Mouse (Mus musculus): ENCODE measurements around the gene Tex52. TPM values are rescaled to one million over a fixed set of nuclear protein-coding genes. Genes with fewer than 3 reads are reported as not detected.

Gene Tex52
- not detected in 2 replicates for polyA plus RNA-seq (2016; fragmentation: Nextera tagmentation; extraction: Ambion mirVana)

GRCm38 (mm10) chr6:128375192-128375591 is at the start of gene Tex52, which contains the start of gene Gm44596:
Gene Tex52 (plus strand): TSS chr6:128375456.
Gene Gm44596 (plus strand): TSS chr6:128375503.
- Histone ChIP-seq H3K4me2 (no peak within 1 kb of the TSS), H3K27ac (no peak within 1 kb of the TSS), H3K4me1 (no peaks in the 10 kb centered on the region), H3K36me3 (peaks cover 60% of the 10 kb centered on the region), H3K27me3 (replicated peaks) (no peaks in the 10 kb centered on the region), H3K9me3 (replicated peaks) (no peaks in the 10 kb centered on the region), H3K4me3 (no peak within 1 kb of the TSS), H3K9ac (no peak within 1 kb of the TSS)
- 71% methylated on average over 6 of the region's 6 CpGs for WGBS (ENCODE audit: insufficient replicate concordance)
- ATAC-seq, result no peak

- Histone ChIP-seq H3K4me3 (no peak overlapping the region), H3K36me3 (peaks cover 19% of the 10 kb centered on the region), H3K4me1 (peaks cover under 1% of the 10 kb centered on the region; the same call in 1 of the 2 replicates), H3K9me3 (replicated peaks) (no peaks in the 10 kb centered on the region), H3K27ac (no peak overlapping the region), H3K4me2 (no peak overlapping the region), H3K27me3 (replicated peaks) (no peaks in the 10 kb centered on the region), H3K9ac (no peak overlapping the region)
- ATAC-seq, result peak; percentile 56
- 23% methylated on average over 12 of the region's 12 CpGs for WGBS (ENCODE audit: insufficient replicate concordance)
These were observed 40.7 kb upstream of the Tex52 start for GRCm38 (mm10) chr6:128334397-128335124.

GRCm38 (mm10) chr6:128337467-128337866 is 37.8 kb upstream of the Tex52 start:
- Histone ChIP-seq H3K4me2 (no peak overlapping the region), H3K9me3 (replicated peaks) (no peaks in the 10 kb centered on the region)
- no peak for ATAC-seq

GRCm38 (mm10) chr6:128338876-128339275 is 36.4 kb upstream of the Tex52 start:
- peaks cover 7% of the 10 kb centered on the region; the same call in 1 of the 2 replicates for H3K36me3 ChIP-seq
- peaks cover 4% of the 10 kb centered on the region; the same call in 1 of the 2 replicates for H3K4me1 ChIP-seq
- no peak overlapping the region for H3K4me2 ChIP-seq
- no peak overlapping the region for H3K4me3 ChIP-seq
- H3K9me3 ChIP-seq (replicated peaks), result no peaks in the 10 kb centered on the region
- no peak for ATAC-seq
- 43% methylated on average over 5 of the region's 5 CpGs for WGBS (ENCODE audit: insufficient replicate concordance)
- no peak overlapping the region for H3K9ac ChIP-seq
- no peak overlapping the region for H3K27ac ChIP-seq
- H3K27me3 ChIP-seq (replicated peaks), result no peaks in the 10 kb centered on the region

More at GRCm38 (mm10) chr6:128337467-128337866, 37.8 kb upstream of the Tex52 start:
- WGBS (ENCODE audit: insufficient replicate concordance), result 71% methylated on average over 7 of the region's 7 CpGs
- H3K9ac ChIP-seq, result no peak overlapping the region
- no peaks in the 10 kb centered on the region for H3K27me3 ChIP-seq (replicated peaks)
- H3K27ac ChIP-seq, result no peak overlapping the region
- H3K4me3 ChIP-seq, result no peak overlapping the region
- peaks cover 7% of the 10 kb centered on the region; the same call in 1 of the 2 replicates for H3K36me3 ChIP-seq
- peaks cover 4% of the 10 kb centered on the region; the same call in 1 of the 2 replicates for H3K4me1 ChIP-seq

- H3K4me2 ChIP-seq, result no peak overlapping the region
- ATAC-seq, result no peak
These were observed 33.1 kb upstream of the Tex52 start for GRCm38 (mm10) chr6:128341956-128342723.

GRCm38 (mm10) chr6:128345623-128346022 is 29.6 kb upstream of the Tex52 start:
- WGBS (ENCODE audit: insufficient replicate concordance), result 25% methylated on average over 10 of the region's 10 CpGs
- Histone ChIP-seq H3K27ac (no peak overlapping the region), H3K9ac (no peak overlapping the region), H3K4me3 (no peak overlapping the region), H3K27me3 (replicated peaks) (no peaks in the 10 kb centered on the region), H3K36me3 (peaks cover 8% of the 10 kb centered on the region; the same call in 1 of the 2 replicates), H3K4me1 (peaks cover 4% of the 10 kb centered on the region; the same call in 1 of the 2 replicates), H3K4me2 (no peak overlapping the region), H3K9me3 (replicated peaks) (no peaks in the 10 kb centered on the region)
- 0 out of 2 replicates have a peak, but pooled peaks have one; percentile 18 for ATAC-seq

More at GRCm38 (mm10) chr6:128341956-128342723, 33.1 kb upstream of the Tex52 start:
- 83% methylated on average over 11 of the region's 11 CpGs for WGBS (ENCODE audit: insufficient replicate concordance)
- no peaks in the 10 kb centered on the region for H3K9me3 ChIP-seq (replicated peaks)
- H3K4me3 ChIP-seq, result no peak overlapping the region
- H3K27me3 ChIP-seq (replicated peaks), result no peaks in the 10 kb centered on the region
- H3K36me3 ChIP-seq, result peaks cover 6% of the 10 kb centered on the region; the same call in 1 of the 2 replicates
- H3K4me1 ChIP-seq, result peaks cover 8% of the 10 kb centered on the region; the same call in 1 of the 2 replicates
- no peak overlapping the region for H3K9ac ChIP-seq
- H3K27ac ChIP-seq, result no peak overlapping the region

GRCm38 (mm10) chr6:128346782-128347181 is 28.5 kb upstream of the Tex52 start:
- no peak for ATAC-seq
- no peak overlapping the region for H3K9ac ChIP-seq
- H3K27ac ChIP-seq, result no peak overlapping the region
- peaks cover 4% of the 10 kb centered on the region; the same call in 1 of the 2 replicates for H3K4me1 ChIP-seq
- no peaks in the 10 kb centered on the region for H3K27me3 ChIP-seq (replicated peaks)
- H3K9me3 ChIP-seq (replicated peaks), result no peaks in the 10 kb centered on the region
- WGBS (ENCODE audit: insufficient replicate concordance), result 76% methylated on average over 6 of the region's 6 CpGs
- no peak overlapping the region for H3K4me3 ChIP-seq
- peaks cover 12% of the 10 kb centered on the region for H3K36me3 ChIP-seq
- no peak overlapping the region for H3K4me2 ChIP-seq

GRCm38 (mm10) chr6:128349711-128350110 is 25.5 kb upstream of the Tex52 start:
- H3K9me3 ChIP-seq (replicated peaks), result no peaks in the 10 kb centered on the region
- H3K36me3 ChIP-seq, result peaks cover 6% of the 10 kb centered on the region
- H3K4me3 ChIP-seq, result no peak overlapping the region
- 46% methylated on average over 7 of the region's 7 CpGs for WGBS (ENCODE audit: insufficient replicate concordance)
- no peak overlapping the region for H3K4me2 ChIP-seq
- peaks cover 7% of the 10 kb centered on the region for H3K4me1 ChIP-seq
- no peak for ATAC-seq
- H3K9ac ChIP-seq, result no peak overlapping the region
- H3K27me3 ChIP-seq (replicated peaks), result peaks cover 7% of the 10 kb centered on the region
- H3K27ac ChIP-seq, result 0 out of 2 replicates have a peak overlapping the region, but pooled peaks have one; percentile 28

GRCm38 (mm10) chr6:128354140-128354539 is 21.1 kb upstream of the Tex52 start:
- Histone ChIP-seq H3K9me3 (replicated peaks) (no peaks in the 10 kb centered on the region), H3K9ac (no peak overlapping the region), H3K36me3 (peaks cover 33% of the 10 kb centered on the region), H3K27me3 (replicated peaks) (peaks cover 16% of the 10 kb centered on the region), H3K4me3 (no peak overlapping the region), H3K4me2 (no peak overlapping the region), H3K4me1 (peaks cover 26% of the 10 kb centered on the region), H3K27ac (no peak overlapping the region)
- no peak for ATAC-seq
- WGBS (ENCODE audit: insufficient replicate concordance), result 57% methylated on average over 3 of the region's 3 CpGs

- peak overlapping the region; percentile 93 for H3K4me2 ChIP-seq
- H3K9me3 ChIP-seq (replicated peaks), result no peaks in the 10 kb centered on the region
- H3K36me3 ChIP-seq, result peaks cover 39% of the 10 kb centered on the region
- peak overlapping the region; percentile 68 for H3K4me3 ChIP-seq
- H3K27ac ChIP-seq, result peak overlapping the region; percentile 55; the same call in 1 of the 2 replicates
- peaks cover 16% of the 10 kb centered on the region for H3K27me3 ChIP-seq (replicated peaks)
- WGBS (ENCODE audit: insufficient replicate concordance), result under 1% methylated on average over 28 of the region's 28 CpGs
- H3K9ac ChIP-seq, result peak overlapping the region; percentile 72
- peaks cover 34% of the 10 kb centered on the region for H3K4me1 ChIP-seq
- ATAC-seq, result peak; percentile 69
These were observed 20.0 kb upstream of the Tex52 start for GRCm38 (mm10) chr6:128355201-128355681.

GRCm38 (mm10) chr6:128355726-128356416 is 19.4 kb upstream of the Tex52 start, which contains the start of gene Tulp3:
Gene Tulp3 (minus strand): TSS chr6:128355851.
- H3K9ac ChIP-seq, result peak within 1 kb of the TSS; percentile 72
- peaks cover 16% of the 10 kb centered on the region for H3K27me3 ChIP-seq (replicated peaks)
- peak within 1 kb of the TSS; percentile 68 for H3K4me3 ChIP-seq
- H3K27ac ChIP-seq, result peak within 1 kb of the TSS; percentile 55; the same call in 1 of the 2 replicates
- peaks cover 41% of the 10 kb centered on the region for H3K4me1 ChIP-seq
- peak within 1 kb of the TSS; percentile 93 for H3K4me2 ChIP-seq
- H3K9me3 ChIP-seq (replicated peaks), result no peaks in the 10 kb centered on the region
- H3K36me3 ChIP-seq, result peaks cover 36% of the 10 kb centered on the region
- WGBS (ENCODE audit: insufficient replicate concordance), result under 1% methylated on average over 35 of the region's 42 CpGs
- ATAC-seq, result peak; percentile 99
